Mouse (Mus musculus): ENCODE results near the gene Cul7. TPM values are rescaled to one million over a fixed set of nuclear protein-coding genes. Genes with fewer than 3 reads are reported as not detected.

Gene Cul7
- polyA plus RNA-seq, 1 experiment: 44.4 TPM

- Histone ChIP-seq H3K27me3 (ENCODE audit: control insufficient read depth, insufficient read depth, insufficient read length) (no peaks in the 10 kb centered on the region), H3K4me2 (ENCODE audit: low read depth) (peak overlapping the region; percentile 45), H3K4me3 (peak overlapping the region; percentile 38), H3K36me3 (ENCODE audit: control insufficient read depth, insufficient read depth) (peaks cover 5% of the 10 kb centered on the region), H3ac (ENCODE audit: control insufficient read depth, insufficient read length) (no peak overlapping the region), H3K79me2 (ENCODE audit: control insufficient read depth, insufficient read depth) (peaks cover 5% of the 10 kb centered on the region)
- TF ChIP-seq CEBPB (IDR thresholded peaks at IDR 0.05; ENCODE audit: insufficient read depth, poor library complexity, severe bottlenecking) (no peak), TCF3 (IDR thresholded peaks at IDR 0.05; ENCODE audit: insufficient read length, low read depth) (no peak), POLR2A (IDR thresholded peaks at IDR 0.05; ENCODE audit: insufficient read length, low read depth) (no peak), SRF (IDR thresholded peaks at IDR 0.05; ENCODE audit: control insufficient read depth, insufficient read length, low read depth) (no peak), TCF12 (IDR thresholded peaks at IDR 0.05; ENCODE audit: insufficient read depth, poor library complexity, severe bottlenecking) (no peak), USF1 (IDR thresholded peaks at IDR 0.05; ENCODE audit: low read depth) (no peak)
These were observed 1.8 kb downstream of the Cul7 start for GRCm38 (mm10) chr17:46651755-46652547.

- H3K36me3 ChIP-seq (ENCODE audit: control insufficient read depth, insufficient read depth): peaks cover 4% of the 10 kb centered on the region
- TF ChIP-seq REST (IDR thresholded peaks at IDR 0.05; ENCODE audit: insufficient read depth, insufficient read length): no peak
- TF ChIP-seq MYOD1 (IDR thresholded peaks at IDR 0.05; ENCODE audit: control insufficient read depth in 1 of 3, insufficient read length in 2 of 3, low read depth in 2 of 3): no peak
- no peak for TF ChIP-seq MYOG (IDR thresholded peaks at IDR 0.05; ENCODE audit: control insufficient read depth in 1 of 3, insufficient read depth in 1 of 3, insufficient read length in 2 of 3, low read depth in 2 of 3)
- TF ChIP-seq POLR2AphosphoS2 (IDR thresholded peaks at IDR 0.05; ENCODE audit: insufficient read length, low read depth): no peak
- no peak for TF ChIP-seq POLR2A (IDR thresholded peaks at IDR 0.05; ENCODE audit: insufficient read length, low read depth)
- no peak for TF ChIP-seq TCF12 (IDR thresholded peaks at IDR 0.05; ENCODE audit: insufficient read depth, poor library complexity, severe bottlenecking)
- TF ChIP-seq USF1 (IDR thresholded peaks at IDR 0.05; ENCODE audit: low read depth): no peak
- TF ChIP-seq E2F4 (IDR thresholded peaks at IDR 0.05; ENCODE audit: insufficient read depth): no peak
- TF ChIP-seq MAX (IDR thresholded peaks at IDR 0.05; ENCODE audit: low read depth): no peak
- TF ChIP-seq CEBPB (IDR thresholded peaks at IDR 0.05; ENCODE audit: insufficient read depth, poor library complexity, severe bottlenecking): no peak
- TF ChIP-seq SRF (IDR thresholded peaks at IDR 0.05; ENCODE audit: control insufficient read depth, insufficient read length, low read depth): no peak
- no peak for TF ChIP-seq TCF3 (IDR thresholded peaks at IDR 0.05; ENCODE audit: insufficient read length, low read depth)
- H3K79me2 ChIP-seq (ENCODE audit: control insufficient read depth, insufficient read depth): no peaks in the 10 kb centered on the region
- no peak overlapping the region for H3K4me3 ChIP-seq
- H3ac ChIP-seq (ENCODE audit: control insufficient read depth, insufficient read length): no peak overlapping the region
- H3K27me3 ChIP-seq (ENCODE audit: control insufficient read depth, insufficient read depth, insufficient read length): no peaks in the 10 kb centered on the region
- no peak overlapping the region for H3K4me2 ChIP-seq (ENCODE audit: low read depth)
These were observed 5.9 kb downstream of the Cul7 start for GRCm38 (mm10) chr17:46656054-46656453.

GRCm38 (mm10) chr17:46661351-46661750 is 11.2 kb downstream of the Cul7 start:
- H3K4me3 ChIP-seq: no peak overlapping the region
- TF ChIP-seq CEBPB (IDR thresholded peaks at IDR 0.05; ENCODE audit: insufficient read depth, poor library complexity, severe bottlenecking) (no peak), E2F4 (IDR thresholded peaks at IDR 0.05; ENCODE audit: insufficient read depth) (no peak), POLR2A (IDR thresholded peaks at IDR 0.05; ENCODE audit: insufficient read length, low read depth) (no peak), MYOG (IDR thresholded peaks at IDR 0.05; ENCODE audit: control insufficient read depth in 1 of 3, insufficient read depth in 1 of 3, insufficient read length in 2 of 3, low read depth in 2 of 3) (no peak), MYOD1 (IDR thresholded peaks at IDR 0.05; ENCODE audit: control insufficient read depth in 1 of 3, insufficient read length in 2 of 3, low read depth in 2 of 3) (no peak), POLR2AphosphoS2 (IDR thresholded peaks at IDR 0.05; ENCODE audit: insufficient read length, low read depth) (no peak), MAX (IDR thresholded peaks at IDR 0.05; ENCODE audit: low read depth) (no peak), TCF3 (IDR thresholded peaks at IDR 0.05; ENCODE audit: insufficient read length, low read depth) (no peak), TCF12 (IDR thresholded peaks at IDR 0.05; ENCODE audit: insufficient read depth, poor library complexity, severe bottlenecking) (no peak), SRF (IDR thresholded peaks at IDR 0.05; ENCODE audit: control insufficient read depth, insufficient read length, low read depth) (no peak), REST (IDR thresholded peaks at IDR 0.05; ENCODE audit: insufficient read depth, insufficient read length) (no peak), USF1 (IDR thresholded peaks at IDR 0.05; ENCODE audit: low read depth) (no peak)
- no peaks in the 10 kb centered on the region for H3K27me3 ChIP-seq (ENCODE audit: control insufficient read depth, insufficient read depth, insufficient read length)
- H3K4me2 ChIP-seq (ENCODE audit: low read depth): no peak overlapping the region
- H3ac ChIP-seq (ENCODE audit: control insufficient read depth, insufficient read length): no peak overlapping the region
- no peaks in the 10 kb centered on the region for H3K79me2 ChIP-seq (ENCODE audit: control insufficient read depth, insufficient read depth)
- peaks cover 4% of the 10 kb centered on the region for H3K36me3 ChIP-seq (ENCODE audit: control insufficient read depth, insufficient read depth)

GRCm38 (mm10) chr17:46661981-46662380 is 11.8 kb downstream of the Cul7 start:
- Histone ChIP-seq H3K4me3 (no peak overlapping the region), H3K27me3 (ENCODE audit: control insufficient read depth, insufficient read depth, insufficient read length) (no peaks in the 10 kb centered on the region), H3K79me2 (ENCODE audit: control insufficient read depth, insufficient read depth) (no peaks in the 10 kb centered on the region), H3ac (ENCODE audit: control insufficient read depth, insufficient read length) (no peak overlapping the region), H3K36me3 (ENCODE audit: control insufficient read depth, insufficient read depth) (peaks cover 4% of the 10 kb centered on the region), H3K4me2 (ENCODE audit: low read depth) (no peak overlapping the region)
- TF ChIP-seq MAX (IDR thresholded peaks at IDR 0.05; ENCODE audit: low read depth): no peak
- TF ChIP-seq REST (IDR thresholded peaks at IDR 0.05; ENCODE audit: insufficient read depth, insufficient read length): no peak
- no peak for TF ChIP-seq MYOD1 (IDR thresholded peaks at IDR 0.05; ENCODE audit: control insufficient read depth in 1 of 3, insufficient read length in 2 of 3, low read depth in 2 of 3)
- no peak for TF ChIP-seq CEBPB (IDR thresholded peaks at IDR 0.05; ENCODE audit: insufficient read depth, poor library complexity, severe bottlenecking)
- TF ChIP-seq POLR2AphosphoS2 (IDR thresholded peaks at IDR 0.05; ENCODE audit: insufficient read length, low read depth): no peak
- TF ChIP-seq MYOG (IDR thresholded peaks at IDR 0.05; ENCODE audit: control insufficient read depth in 1 of 3, insufficient read depth in 1 of 3, insufficient read length in 2 of 3, low read depth in 2 of 3): no peak
- TF ChIP-seq USF1 (IDR thresholded peaks at IDR 0.05; ENCODE audit: low read depth): no peak
- TF ChIP-seq SRF (IDR thresholded peaks at IDR 0.05; ENCODE audit: control insufficient read depth, insufficient read length, low read depth): no peak
- no peak for TF ChIP-seq E2F4 (IDR thresholded peaks at IDR 0.05; ENCODE audit: insufficient read depth)
- TF ChIP-seq TCF3 (IDR thresholded peaks at IDR 0.05; ENCODE audit: insufficient read length, low read depth): no peak
- no peak for TF ChIP-seq TCF12 (IDR thresholded peaks at IDR 0.05; ENCODE audit: insufficient read depth, poor library complexity, severe bottlenecking)
- no peak for TF ChIP-seq POLR2A (IDR thresholded peaks at IDR 0.05; ENCODE audit: insufficient read length, low read depth)
